Mouse (Mus musculus) naive thymus-derived CD4-positive, alpha-beta T cell, adult 2 months (primary cell): ENCODE data around the gene Enoph1.

Experiments
- DNase-seq: peaks from one replicate; pipeline ENCODE4 v3.0.0-alpha.2; 2011; ENCODE audit warnings: low read depth

Gene Enoph1

DNA sequence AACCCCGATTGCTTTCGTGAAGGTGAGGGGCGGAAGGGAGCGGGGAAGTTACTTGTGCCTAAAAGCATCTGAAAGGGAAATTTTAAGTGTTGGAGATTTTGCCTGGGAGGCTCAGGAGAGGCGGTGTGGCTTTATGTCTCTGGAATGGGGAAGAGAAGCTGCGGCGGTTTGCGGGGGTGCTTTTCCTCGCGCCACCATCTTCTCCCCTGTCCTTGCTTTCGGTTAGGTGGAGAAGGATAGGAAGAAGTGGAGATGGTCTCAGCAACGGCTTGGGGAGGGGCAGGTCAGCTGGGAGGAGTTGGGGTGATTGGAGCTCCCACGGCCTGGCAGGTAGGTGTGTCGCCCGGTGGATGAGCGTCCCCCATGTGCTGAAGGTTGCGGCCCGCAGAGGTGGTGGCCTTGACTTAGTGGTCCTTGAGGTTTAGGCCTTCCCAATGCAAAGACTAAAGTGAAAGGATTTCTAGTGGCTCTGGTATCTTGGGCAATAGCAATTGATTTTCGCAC, 548 bp downstream of the Enoph1 start:
- no peak for DNase-seq

- DNase-seq = no peak
These were observed 1.5 kb downstream of the Enoph1 start for GRCm38 (mm10) chr5:100041272-100041671.

- no peak for DNase-seq
These were observed 2.7 kb downstream of the Enoph1 start for GRCm38 (mm10) chr5:100042467-100042866.

DNA sequence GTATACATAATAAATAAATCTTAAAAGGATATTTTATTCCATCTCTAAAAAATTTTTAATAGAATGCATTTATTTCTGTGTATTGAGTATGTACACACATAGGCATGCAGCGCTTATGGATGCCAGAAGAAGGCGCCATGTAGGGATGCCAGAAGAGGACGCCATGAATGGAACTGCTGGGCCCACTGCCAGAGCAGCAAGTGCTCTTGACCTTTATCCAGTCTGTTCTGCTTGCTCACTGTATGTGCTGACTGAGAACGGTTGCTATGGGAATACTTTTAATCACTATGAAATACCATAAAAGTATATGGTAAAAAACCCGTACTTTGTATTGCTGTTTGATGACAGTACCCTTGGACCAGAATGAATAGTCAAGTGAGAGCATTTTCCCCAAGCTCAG, 3.6 kb downstream of the Enoph1 start:
- no peak for DNase-seq

DNA sequence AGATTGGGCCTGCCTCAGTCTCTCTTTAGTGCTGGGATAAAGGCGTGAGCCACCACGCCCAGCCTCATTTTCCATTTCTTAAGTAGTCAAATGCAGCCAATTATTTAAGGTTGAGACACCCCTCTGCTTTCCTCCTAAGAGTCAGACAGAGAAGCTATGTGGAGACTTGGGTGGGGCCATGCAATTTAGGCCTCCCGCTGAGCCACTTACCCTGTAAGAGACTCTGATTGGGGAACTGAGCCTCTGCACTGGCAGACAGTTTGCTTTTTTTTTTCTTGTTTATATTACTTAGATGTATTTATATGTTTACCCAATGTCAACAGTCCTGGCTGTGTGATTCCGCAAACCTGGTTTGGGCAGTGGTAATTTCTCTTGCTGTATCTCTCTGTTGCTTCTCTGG, 4.2 kb downstream of the Enoph1 start:
- DNase-seq = no peak

- no peak for DNase-seq
These were observed 4.8 kb downstream of the Enoph1 start for GRCm38 (mm10) chr5:100044621-100045020.

DNA sequence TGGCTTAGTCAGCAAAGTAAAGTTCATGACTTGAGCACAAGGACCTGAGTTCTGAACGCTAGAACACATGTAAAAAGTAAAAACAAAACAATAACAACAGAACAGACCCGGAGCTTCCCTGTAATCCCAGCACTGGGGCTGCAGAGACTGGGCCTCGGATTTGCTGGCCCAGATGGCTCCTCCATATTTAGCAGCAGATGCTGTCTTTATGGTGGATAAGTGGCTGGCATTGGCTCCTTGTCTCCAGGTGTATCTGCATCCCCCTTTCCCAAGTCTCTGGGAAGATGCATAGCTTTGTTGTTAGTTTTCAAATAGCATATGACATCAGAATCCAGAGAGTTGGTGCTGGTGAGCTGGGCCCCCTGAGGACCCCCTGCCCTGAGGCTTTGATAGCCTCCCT, 6.3 kb downstream of the Enoph1 start:
- no peak for DNase-seq

DNA sequence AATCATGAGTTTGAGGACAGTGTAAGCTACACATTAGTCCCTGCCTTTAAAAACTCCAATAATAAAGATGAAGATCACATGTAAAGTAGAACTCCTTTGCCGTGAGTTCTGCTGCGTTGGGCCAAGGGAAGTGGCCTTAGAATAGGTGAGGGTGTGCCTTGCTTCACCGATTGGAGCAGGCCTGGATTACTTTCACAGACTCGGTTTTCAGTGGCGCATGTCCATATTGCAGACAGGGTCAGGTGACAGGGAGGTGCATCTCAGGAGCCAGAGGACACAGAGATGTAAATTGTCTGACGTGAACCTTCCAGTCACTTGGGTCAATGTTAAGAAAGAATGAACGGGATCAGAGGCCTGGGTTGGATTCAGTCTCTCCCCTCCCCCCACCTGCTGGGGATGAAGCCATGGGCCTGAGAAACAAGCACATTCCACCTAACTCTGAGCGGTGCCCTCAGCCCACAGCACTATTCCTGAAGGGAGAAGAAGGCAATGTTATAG, 7.4 kb downstream of the Enoph1 start:
- no peak for DNase-seq

- DNase-seq = no peak
These were observed 8.1 kb downstream of the Enoph1 start for GRCm38 (mm10) chr5:100047871-100048270.

DNA sequence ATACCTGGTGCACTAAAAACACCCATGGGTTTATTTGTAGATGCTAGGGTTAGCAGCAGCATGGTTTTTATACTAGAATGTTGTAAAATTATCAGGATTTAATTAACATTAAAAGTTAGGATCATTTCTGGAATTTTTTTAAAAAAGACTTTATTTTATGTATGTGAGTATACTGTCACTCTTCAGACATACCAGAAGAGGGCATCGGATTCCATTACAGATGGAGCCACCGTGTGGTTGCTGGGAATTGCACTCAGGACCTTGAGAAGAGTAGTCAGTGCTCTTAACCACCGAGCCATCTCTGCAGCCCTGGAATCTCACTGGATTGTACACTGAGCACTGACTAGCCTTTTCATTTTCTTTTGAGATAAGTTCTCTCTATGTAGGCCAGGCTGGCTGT, 10.1 kb downstream of the Enoph1 start:
- DNase-seq = no peak

DNA sequence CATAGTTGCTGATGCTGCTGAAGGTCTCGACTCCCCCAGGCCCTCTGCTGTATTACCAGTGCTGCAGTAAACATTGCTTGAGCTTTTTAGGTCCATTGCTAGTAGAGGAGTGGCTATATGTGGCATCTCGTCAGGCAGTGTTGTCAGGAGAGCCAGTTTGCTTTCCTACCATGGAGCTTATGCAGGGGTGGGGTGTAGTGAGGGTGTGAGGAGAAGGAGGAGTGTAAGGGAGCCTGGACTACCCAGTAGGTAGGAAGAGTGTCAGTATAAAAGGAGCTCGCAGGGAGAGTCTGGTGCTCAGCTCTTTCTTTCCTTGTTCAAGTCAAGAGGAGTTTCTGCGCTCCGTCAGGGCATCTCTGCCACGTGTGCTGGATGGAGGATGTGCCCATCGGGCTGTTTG, 12.9 kb downstream of the Enoph1 start:
- DNase-seq = no peak

DNA sequence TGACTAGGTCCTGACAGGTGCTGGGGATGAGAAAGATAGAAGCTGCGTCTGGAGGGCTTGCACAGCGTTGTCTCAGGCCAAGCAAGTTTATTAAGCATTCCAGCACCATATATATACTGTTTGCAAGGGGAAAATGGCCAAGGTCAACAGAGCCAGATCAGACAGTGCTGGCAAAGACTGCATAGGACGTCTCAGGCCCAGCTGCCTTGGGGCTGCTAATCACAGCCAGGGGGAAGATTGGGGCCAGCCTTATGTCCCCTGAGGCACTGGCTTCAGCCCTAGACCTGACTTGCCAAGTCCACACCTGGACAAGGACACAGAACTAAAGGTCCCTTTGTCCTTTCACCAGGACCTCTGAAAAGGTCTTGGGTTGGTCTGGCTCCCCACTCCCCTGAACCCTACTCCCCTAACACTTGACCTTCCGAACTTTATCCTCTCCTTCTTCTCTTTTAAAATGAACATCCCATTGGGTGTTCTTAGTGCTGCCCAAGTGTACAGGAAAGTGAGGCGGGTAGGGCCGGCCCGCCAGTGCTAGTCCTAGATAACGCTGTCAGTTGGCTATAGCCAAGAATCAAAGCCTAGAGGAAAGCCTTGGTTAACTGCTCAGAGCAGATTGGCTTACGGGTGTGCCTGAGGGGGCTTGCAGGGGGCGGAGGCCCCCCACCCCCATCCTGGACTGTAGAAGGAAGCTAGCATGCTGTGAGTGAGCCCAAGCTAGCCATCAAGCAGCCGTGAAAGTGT, 15.2 kb downstream of the Enoph1 start:
- DNase-seq = no peak

DNA sequence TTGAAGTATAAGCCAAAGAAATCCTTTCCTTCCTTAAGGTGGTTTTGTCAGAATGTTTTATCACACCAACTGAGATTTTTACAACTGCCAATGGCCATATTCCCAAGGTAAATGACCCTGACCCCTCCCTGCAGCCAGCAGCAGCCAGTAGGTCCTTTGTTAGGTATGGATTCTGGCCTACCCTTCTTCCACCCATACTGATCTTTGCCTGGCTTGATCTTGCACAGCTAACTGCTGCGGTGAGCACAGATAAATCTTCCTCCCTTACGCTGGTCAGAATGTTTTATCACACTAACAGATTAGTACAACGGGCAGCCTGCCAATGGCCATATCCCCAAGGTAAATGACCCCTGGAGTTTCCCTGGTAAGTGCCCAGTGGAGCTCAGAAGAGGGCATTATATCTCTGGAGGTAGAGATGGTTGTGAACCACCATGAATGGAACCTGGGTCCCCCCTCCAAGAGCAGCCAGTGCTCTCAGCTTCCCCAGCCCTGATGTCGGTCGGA, 16.1 kb downstream of the Enoph1 start:
- no peak for DNase-seq

DNA sequence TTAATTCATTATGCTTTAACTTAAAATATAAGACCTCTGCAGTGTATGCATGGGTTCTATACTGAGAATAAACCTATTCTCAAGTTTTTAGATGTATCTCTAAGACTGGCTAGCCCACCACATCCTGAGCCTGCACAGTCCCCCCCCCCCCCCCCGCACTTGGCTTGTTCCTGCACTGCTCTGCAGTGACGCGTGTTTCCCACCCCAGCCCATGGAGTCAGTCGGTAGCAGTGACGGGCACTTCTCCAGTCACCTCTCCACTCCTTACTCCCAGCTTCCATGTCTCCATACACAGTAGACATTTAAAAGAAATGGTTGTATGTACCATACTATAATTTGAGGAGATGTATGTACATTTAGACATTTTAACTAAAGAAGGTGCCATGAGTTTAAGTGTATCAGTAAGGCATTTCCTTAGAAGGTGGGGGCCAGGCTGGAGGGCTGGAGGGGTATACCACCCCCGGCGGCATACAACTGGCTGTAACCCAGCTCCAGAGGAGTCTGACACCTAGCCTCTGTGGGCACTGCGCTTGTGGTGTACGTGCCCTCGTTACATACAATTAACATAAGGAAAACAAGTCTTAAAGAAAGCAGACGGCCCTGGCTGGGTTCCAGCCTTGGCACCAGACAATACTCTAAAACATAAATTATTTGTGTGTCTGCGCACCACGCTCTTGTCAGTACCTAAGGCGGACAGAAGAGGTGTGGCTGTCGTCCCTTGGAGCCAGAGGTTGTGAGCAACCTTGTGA, 17.9 kb downstream of the Enoph1 start:
- no peak for DNase-seq

DNA sequence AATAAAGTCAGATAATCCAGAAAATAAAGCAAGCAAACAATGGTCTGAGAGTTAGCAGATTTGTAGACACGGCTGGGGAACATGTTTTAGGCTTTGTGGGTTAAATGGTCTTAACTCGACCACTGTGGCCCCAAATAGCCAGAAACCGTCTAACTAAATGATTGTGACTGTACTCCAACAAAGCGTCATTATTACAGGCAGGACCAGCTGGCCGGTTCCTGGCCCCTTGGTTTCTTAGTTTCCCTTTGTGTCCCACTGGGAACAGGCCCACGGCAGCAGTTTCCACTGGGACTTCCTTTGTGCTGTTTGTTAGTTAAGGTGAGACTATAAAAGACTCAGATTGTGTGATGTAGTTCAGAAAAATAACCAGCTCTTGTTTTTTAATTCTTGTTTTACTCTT, 18.9 kb downstream of the Enoph1 start:
- DNase-seq = no peak

DNA sequence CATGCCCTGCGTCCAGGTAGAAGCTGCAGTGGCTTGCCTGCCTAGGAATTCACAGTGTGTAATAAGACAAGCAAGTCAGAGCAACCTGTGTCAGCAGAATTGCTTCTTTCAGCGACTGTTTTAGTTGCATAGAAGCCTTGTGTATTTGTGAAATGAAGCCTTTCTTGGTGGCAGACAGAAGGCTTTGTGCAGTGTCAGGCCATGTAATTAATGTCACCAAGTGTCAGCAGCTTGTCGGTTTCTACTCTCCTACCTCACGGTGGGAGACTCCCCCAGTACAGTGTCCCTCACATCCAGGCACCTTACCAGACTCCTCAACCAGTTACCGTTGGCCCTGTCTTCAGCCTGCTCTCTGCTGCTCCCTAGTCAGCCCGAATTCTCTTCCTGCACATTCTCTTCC, 19.5 kb downstream of the Enoph1 start:
- DNase-seq = no peak

- DNase-seq = no peak
These were observed 21.1 kb downstream of the Enoph1 start for GRCm38 (mm10) chr5:100060876-100061275.

DNA sequence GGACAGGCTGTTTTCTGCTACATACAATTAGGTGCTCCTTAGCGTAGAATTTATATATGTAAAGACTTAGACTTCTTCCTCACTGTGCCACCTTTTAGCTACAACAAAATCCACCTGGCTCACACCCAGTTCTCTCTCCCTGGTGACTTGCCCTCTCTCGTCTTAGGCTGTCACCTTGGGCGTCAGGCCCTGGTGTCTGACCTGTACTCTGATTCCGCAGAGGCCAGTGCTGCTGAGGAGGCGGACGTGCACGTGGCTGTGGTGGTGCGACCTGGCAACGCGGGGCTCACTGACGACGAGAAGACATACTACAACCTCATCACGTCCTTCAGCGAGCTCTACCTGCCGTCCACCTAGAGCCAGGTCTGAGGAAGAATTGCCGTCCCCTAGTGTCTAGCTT, 27.8 kb downstream of the Enoph1 start:
- DNase-seq = no peak

DNA sequence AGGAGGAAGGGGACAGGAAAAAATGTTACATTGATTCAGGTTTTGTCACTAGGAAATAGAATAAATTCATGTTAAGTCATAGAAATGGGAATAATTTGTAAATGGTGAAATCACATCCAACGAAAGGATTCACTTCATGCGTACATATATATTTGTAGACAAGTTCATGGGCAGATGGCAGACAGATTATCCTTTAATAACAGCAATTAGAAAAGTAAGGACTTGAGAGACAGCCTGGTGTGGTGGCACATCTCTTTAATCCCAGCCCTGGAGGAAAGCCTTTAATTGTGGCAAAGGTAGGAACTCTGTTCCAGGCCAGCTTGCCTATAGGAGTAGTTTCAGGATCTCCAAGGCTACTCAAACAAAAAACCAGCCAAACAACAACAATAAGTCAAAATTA, 29.7 kb downstream of the Enoph1 start:
- no peak for DNase-seq

GRCm38 (mm10) chr5:100070255-100070654, 30.5 kb downstream of the Enoph1 start:
- peak; percentile 81 for DNase-seq

- no peak for DNase-seq
These were observed 31.8 kb downstream of the Enoph1 start for GRCm38 (mm10) chr5:100071541-100071940.

DNA sequence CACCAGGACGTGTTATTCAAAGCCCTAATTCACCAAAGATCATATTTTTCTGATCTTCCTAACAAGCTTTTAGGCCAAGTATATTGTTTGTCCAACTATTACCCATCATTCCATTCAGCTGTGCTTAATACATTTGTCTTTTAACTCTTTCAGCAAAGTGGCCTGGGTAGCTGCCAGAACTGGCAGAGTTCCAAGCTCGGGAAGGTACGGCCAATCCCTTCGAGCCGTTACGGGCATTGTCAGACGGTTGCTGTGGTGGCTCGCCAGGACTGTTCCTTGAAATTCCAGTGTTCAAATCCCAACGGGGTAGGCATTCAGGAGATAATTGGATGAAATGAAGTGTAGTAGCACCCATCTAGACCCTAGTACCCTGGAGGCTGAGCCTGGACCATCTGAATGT, 32.8 kb downstream of the Enoph1 start:
- DNase-seq = no peak

- no peak for DNase-seq
These were observed 34.8 kb downstream of the Enoph1 start for GRCm38 (mm10) chr5:100074571-100074970.
